Mouse (Mus musculus) A20 (cell line): ENCODE results near the gene Olfr967.
"Not testable (repeated sequence)": the region's sequence is repeated elsewhere in the genome, so short reads cannot be mapped to it uniquely, and the experiment has no call there.

Experiments used
- DNase-seq: peaks from one replicate; pipeline ENCODE4 v3.0.0-alpha.2; 2011; ENCODE audit warnings: low read depth, low spot score

Gene Olfr967

DNA sequence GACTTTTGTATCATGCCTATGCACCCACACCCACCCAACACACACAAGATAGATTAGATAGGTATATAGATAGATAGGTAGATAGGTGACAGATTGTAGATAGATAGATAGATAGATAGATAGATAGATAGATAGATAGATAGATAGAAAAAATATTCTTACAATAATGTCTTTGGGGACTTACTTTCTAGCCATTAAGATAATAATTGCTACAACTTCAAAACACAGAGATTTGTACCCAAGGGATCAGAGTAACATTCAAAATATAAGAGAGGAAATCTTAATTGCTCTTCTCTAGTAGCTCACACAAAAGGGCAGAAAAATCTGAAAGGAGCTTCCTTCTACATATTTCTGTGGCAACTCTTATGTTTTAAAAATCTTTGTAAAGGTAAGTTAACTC is at the start of gene Olfr967:
Gene Olfr967, plus strand, starts transcription at position 301 of the 400 bp plus-strand sequence.
- DNase-seq, result no peak

DNA sequence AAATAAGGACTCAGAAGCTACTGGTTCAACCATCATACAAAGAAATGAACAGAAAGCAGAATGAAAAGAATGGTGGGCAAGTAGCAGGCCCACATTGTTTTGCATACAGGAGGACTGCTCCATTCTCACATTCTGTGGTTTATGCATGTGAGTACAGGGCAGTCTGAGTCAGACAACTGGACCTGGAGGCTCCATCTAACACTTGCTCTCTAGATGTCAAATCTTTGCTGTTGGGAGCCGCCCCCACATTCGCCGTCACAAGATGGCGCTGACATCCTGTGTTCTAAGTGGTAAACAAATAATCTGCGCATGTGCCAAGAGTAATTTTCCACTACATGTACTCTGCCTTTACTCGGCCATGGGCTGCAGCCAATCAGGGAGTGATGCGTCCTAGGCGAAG is 44.9 kb upstream of the Olfr967 start:
- DNase-seq, result not testable (repeated sequence)

DNA sequence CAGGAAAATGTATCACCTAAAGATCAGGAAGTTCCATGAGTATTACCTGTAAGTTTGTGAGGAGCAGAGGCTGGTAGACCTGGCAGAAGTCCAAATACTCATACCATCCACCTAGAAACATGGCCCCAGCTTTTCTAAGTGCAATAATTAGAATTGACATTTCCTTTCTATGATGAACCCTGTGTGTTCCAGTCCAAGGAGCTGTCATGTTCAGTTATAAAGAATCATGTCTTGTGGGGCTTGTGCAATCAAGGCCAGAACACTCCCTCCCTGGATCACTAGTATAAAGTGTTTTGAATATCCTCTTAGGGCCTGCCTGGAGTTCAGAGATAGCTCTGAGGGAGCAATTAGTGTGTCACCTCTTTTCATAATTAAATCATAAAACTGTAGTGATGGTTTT is 39.0 kb upstream of the Olfr967 start, which contains the start of gene Olfr149:
Gene Olfr149, minus strand, starts transcription at position 101 of the 400 bp plus-strand sequence.
- DNase-seq, result no peak

DNA sequence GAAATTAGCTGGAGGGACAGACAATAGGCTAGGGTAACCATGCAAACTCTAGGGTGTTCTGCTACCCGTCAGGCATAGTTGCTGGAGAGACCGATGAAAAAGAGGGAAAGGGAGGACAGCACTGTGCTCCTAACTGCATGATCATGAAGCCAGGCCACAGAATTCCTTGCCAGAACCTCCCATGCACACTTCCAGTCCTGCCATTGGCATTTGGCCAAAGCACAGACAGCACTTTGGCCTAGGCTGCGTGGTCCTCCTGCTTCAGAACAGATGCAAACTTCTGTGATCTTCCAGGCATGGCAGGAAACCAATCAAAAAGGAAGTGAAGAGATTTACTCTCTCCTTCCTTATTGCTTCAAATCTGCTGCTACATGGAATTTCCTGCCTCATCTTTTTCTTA is 37.1 kb upstream of the Olfr967 start:
- DNase-seq, result no peak

DNA sequence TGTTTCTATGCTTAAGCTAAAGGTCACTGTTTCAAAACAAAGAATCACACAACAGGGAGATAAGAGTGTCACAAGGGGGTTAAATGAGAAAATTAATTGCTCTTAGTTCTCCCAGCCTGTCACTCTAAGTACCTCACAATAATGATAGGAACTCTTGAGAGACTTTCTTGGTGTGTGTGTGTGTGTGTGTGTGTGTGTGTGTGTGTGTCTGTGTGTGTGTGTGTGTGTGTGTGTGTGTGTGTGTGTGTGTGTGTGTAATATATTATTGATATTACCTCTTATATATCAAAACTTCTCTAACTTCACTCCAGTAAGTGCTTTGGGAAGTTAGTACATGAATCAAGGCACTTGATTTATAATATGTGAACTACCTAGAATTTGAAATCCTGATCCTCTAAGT is 35.0 kb upstream of the Olfr967 start, which contains the start of gene Olfr965:
Gene Olfr965, plus strand, starts transcription at position 301 of the 400 bp plus-strand sequence.
- DNase-seq, result no peak

DNA sequence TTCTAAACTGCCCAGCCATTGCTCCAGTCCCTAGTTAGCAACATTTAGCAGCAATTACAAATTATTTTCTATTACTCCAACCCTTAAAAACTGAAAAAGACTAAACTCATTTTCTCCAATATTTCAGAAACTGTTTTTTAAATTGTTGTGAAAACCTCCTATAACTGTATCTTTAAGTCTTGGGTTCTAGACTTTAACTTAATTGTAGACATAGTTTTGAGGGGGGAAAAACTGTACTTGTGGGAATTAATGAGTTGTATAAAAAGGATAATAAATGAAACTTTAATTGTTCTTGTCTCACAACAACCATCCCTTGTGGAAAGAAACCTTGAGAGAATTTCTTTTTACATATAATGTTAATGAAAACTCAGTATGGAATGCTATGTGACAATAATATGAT is 15.4 kb upstream of the Olfr967 start, which contains the start of gene Olfr150:
Gene Olfr150, plus strand, starts transcription at position 301 of the 400 bp plus-strand sequence.
- no peak for DNase-seq

DNA sequence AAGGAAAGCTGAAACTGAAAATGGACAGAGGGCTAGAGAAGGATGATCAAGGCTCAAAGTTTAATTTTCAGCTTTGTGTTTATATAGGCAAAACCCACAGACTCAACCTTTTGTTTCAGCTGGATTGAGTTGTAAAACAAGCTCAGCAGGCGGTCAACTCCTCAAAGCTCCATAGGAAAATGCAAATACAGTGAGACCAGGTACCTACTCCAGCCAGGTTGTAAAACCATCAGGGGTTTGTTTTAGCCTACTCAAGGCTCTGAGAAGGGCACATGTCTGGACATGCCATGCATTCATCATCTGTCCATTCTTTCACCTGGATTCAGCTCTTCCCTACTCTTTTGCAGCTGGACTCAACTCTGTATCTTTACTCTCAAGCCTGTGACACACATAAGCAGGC is 5.3 kb upstream of the Olfr967 start:
- no peak for DNase-seq

DNA sequence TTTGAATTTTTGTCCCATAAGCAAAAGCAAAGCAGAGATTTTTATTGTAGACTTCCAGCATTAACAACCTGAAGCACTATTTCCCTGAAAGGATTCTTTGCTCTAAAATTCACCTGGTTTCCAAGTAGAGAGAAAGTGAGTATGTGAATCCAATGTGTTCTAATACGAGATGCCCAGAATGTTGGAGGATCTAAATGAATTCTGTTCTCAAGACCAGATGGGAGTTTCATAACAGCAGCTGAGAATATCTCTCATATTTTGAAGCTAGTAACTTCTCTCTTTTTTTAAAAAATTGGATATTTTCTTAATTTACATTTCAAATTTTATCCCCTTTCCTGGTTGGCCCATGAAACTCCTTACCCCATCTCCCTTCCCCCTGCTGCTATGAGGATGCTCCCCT is 379 bp downstream of the Olfr967 start:
- no peak for DNase-seq

DNA sequence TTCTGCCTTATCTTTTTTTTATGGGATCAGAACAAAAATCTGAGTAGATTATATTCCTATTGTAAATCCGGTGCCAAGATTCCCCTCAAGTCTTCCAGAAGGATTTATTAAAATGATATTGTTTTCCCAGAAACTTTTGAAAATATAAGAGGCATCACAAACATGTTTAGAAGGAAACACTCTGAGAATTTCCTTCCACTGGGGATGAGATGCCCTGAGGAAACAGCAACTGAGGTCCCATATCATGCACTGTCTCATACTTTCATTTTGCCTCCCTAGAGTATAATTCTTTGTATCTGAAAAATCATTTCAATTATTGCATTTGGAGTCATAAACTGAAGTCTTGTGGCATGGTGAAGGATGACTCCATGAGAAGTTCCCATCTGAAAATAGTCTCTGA is 37.1 kb downstream of the Olfr967 start, which contains the start of gene Olfr968:
Gene Olfr968, minus strand, starts transcription at position 101 of the 400 bp plus-strand sequence.
- no peak for DNase-seq

DNA sequence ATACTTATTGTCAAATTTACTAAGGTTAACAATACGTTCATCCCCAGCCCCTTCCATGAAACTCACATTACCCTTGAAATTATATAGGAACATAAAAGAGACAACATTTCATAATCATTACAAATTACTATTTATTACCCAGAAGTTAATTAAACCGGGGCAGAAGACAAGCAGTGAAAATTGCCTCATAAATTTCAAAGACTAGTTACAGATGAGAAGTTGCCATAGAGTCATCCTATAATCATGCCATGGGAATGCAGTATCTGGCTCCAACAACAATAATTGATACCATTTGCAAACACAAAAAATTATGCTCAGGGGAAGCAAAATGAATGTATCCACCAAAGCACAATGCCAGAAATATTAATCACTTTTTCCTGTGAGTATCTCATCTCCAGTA is 44.5 kb downstream of the Olfr967 start, which contains the start of gene Olfr969:
Gene Olfr969, plus strand, starts transcription at position 388 of the 400 bp plus-strand sequence.
- DNase-seq, result no peak
